Mouse (Mus musculus) layer of hippocampus, adult 6 months (tissue): ENCODE results near the gene Lingo3. TPM values are rescaled to one million over a fixed set of nuclear protein-coding genes. Genes with fewer than 3 reads are reported as not detected.

ENCODE experiments used
- long read RNA-seq, 2 experiments: library from polyadenylated mRNA; unstranded; transcript quantifications; one replicate each; pipeline ENCODE4 v2.0.0; 2019 to 2020
- microRNA-seq: library from miRNA; unstranded; fragments of <30 nt; microRNA quantifications from one replicate; pipeline ENCODE4 v1.2.0, GENCODE M21; 2020
- polyA plus RNA-seq: library from polyadenylated mRNA; unstranded; fragments of <200 nt; fragmentation: Nextera tagmentation; gene quantifications from 2 replicates; pipeline ENCODE4 v1.2.3, GENCODE M21; 2021

Lingo3 gene
- polyA plus RNA-seq: 19.6 and 26.3 TPM in 2 replicates
- long read RNA-seq, experiment 1, transcript Lingo3-201 (2 exons, 3,439 nt): major isoform, 32 of 40 reads
- long read RNA-seq, experiment 1, partial matches to known transcripts: 0 of 40 reads
- long read RNA-seq, experiment 1, other reads (novel, unspliced or antisense): 8 of 40 reads
- long read RNA-seq, experiment 2, transcript Lingo3-201 (2 exons, 3,439 nt): major isoform, 150 of 192 reads
- long read RNA-seq, experiment 2, partial matches to known transcripts: 0 of 192 reads
- long read RNA-seq, experiment 2, other reads (novel, unspliced or antisense): 38 of 192 reads

GRCm38 (mm10) chr10:80843931-80844547 lies at the start of gene Lingo3:
TSS of gene Lingo3 (minus strand) at chr10:80844039.

GRCm38 (mm10) chr10:80871581-80871980 lies 27.7 kb upstream of the Lingo3 start, which contains the start of gene Tmprss9:
TSS of gene Tmprss9 (plus strand) at chr10:80871848.

GRCm38 (mm10) chr10:80854913-80855748 lies 11.3 kb upstream of the Lingo3 start, which contains the start of the genes Lsm7 and Sppl2b:
TSS of gene Lsm7 (minus strand) at chr10:80855209.
TSS of gene Sppl2b (plus strand) at chr10:80855275.

GRCm38 (mm10) chr10:80826151-80827062 lies 17.4 kb downstream of the Lingo3 start, which contains the start of gene Oaz1:
TSS of gene Oaz1 (plus strand) at chr10:80826656.

GRCm38 (mm10) chr10:80813366-80813765 lies 30.5 kb downstream of the Lingo3 start, which contains the start of gene Jsrp1:
TSS of gene Jsrp1 (minus strand) at chr10:80813498.

GRCm38 (mm10) chr10:80804916-80805315 lies 38.9 kb downstream of the Lingo3 start, which contains the start of gene Amh:
TSS of gene Amh (plus strand) at chr10:80805243.

GRCm38 (mm10) chr10:80798150-80799006 lies 45.5 kb downstream of the Lingo3 start, which contains the start of the genes Sf3a2 and Plekhj1:
TSS of gene Sf3a2 (plus strand) at chr10:80798198.
TSS of gene Plekhj1 (minus strand) at chr10:80798626.

Small RNA genes lying within 50 kb of the gene (microRNA-seq; reads per million reads assigned to microRNA genes)
- gene Mir1982: 24.5 reads per million, percentile 43 among the genes with 10 or more reads in this experiment

Other genes with a start within 250 kb of the Lingo3 start
- 116 and 118 TPM in 2 replicates for gene Scamp4, start 241.2 kb downstream of the Lingo3 start, polyA plus RNA-seq
- gene Adat3, start 241.2 kb downstream of the Lingo3 start, polyA plus RNA-seq: 3.0 and 3.2 TPM in 2 replicates
- 0.23 and 0.29 TPM in 2 replicates for gene Gm49322, start 238.0 kb downstream of the Lingo3 start, polyA plus RNA-seq
- 18.6 and 20.5 TPM in 2 replicates for gene Csnk1g2, start 221.2 kb downstream of the Lingo3 start, polyA plus RNA-seq
- 22.4 and 26.9 TPM in 2 replicates for gene Btbd2, start 187.0 kb downstream of the Lingo3 start, polyA plus RNA-seq
- 3.6 and 3.8 TPM in 2 replicates for gene Mknk2, start 165.9 kb downstream of the Lingo3 start, polyA plus RNA-seq
- 9.3 and 10.8 TPM in 2 replicates for gene Mob3a, start 142.1 kb downstream of the Lingo3 start, polyA plus RNA-seq
- 46.9 and 47.1 TPM in 2 replicates for gene Izumo4, start 141.9 kb downstream of the Lingo3 start, polyA plus RNA-seq
- gene Ap3d1, start 101.8 kb downstream of the Lingo3 start, polyA plus RNA-seq: 51.0 and 52.8 TPM in 2 replicates
- gene Dot1l, start 88.8 kb downstream of the Lingo3 start, polyA plus RNA-seq: 1.5 and 1.6 TPM in 2 replicates
- gene Sf3a2, start 45.8 kb downstream of the Lingo3 start, polyA plus RNA-seq: 9.3 and 13.8 TPM in 2 replicates
- 96.0 and 103 TPM in 2 replicates for gene Plekhj1, start 45.4 kb downstream of the Lingo3 start, polyA plus RNA-seq
- gene Amh, start 38.8 kb downstream of the Lingo3 start, polyA plus RNA-seq: not detected in 2 replicates
- 7.5 and 7.7 TPM in 2 replicates for gene Jsrp1, start 30.5 kb downstream of the Lingo3 start, polyA plus RNA-seq
- 2,817 and 2,885 TPM in 2 replicates for gene Oaz1, start 17.4 kb downstream of the Lingo3 start, polyA plus RNA-seq
- 326 and 354 TPM in 2 replicates for gene Lsm7, start 11.2 kb upstream of the Lingo3 start, polyA plus RNA-seq
- gene Sppl2b, start 11.2 kb upstream of the Lingo3 start, polyA plus RNA-seq: 16.5 and 20.9 TPM in 2 replicates
- 0.33 and 0.35 TPM in 2 replicates for gene Tmprss9, start 27.8 kb upstream of the Lingo3 start, polyA plus RNA-seq
- gene Timm13, start 56.9 kb upstream of the Lingo3 start, polyA plus RNA-seq: 632 and 637 TPM in 2 replicates
- 3.1 and 3.8 TPM in 2 replicates for gene Lmnb2, start 74.2 kb upstream of the Lingo3 start, polyA plus RNA-seq
- gene Gadd45b, start 86.0 kb upstream of the Lingo3 start, polyA plus RNA-seq: 12.5 and 16.0 TPM in 2 replicates
- gene Gng7, start 170.9 kb upstream of the Lingo3 start, polyA plus RNA-seq: 55.3 and 58.1 TPM in 2 replicates
- gene Diras1, start 181.6 kb upstream of the Lingo3 start, polyA plus RNA-seq: 47.4 and 57.4 TPM in 2 replicates
- 33.3 and 38.9 TPM in 2 replicates for gene Slc39a3, start 193.4 kb upstream of the Lingo3 start, polyA plus RNA-seq
- gene Sgta, start 216.1 kb upstream of the Lingo3 start, polyA plus RNA-seq: 251 and 255 TPM in 2 replicates
- gene Thop1, start 226.0 kb upstream of the Lingo3 start, polyA plus RNA-seq: 19.6 and 20.0 TPM in 2 replicates